Mouse (Mus musculus): ENCODE results near the gene Kif2c.
A peak's percentile ranks its signal among the peaks of the same experiment; 100 is the strongest.

Gene Kif2c

DNA sequence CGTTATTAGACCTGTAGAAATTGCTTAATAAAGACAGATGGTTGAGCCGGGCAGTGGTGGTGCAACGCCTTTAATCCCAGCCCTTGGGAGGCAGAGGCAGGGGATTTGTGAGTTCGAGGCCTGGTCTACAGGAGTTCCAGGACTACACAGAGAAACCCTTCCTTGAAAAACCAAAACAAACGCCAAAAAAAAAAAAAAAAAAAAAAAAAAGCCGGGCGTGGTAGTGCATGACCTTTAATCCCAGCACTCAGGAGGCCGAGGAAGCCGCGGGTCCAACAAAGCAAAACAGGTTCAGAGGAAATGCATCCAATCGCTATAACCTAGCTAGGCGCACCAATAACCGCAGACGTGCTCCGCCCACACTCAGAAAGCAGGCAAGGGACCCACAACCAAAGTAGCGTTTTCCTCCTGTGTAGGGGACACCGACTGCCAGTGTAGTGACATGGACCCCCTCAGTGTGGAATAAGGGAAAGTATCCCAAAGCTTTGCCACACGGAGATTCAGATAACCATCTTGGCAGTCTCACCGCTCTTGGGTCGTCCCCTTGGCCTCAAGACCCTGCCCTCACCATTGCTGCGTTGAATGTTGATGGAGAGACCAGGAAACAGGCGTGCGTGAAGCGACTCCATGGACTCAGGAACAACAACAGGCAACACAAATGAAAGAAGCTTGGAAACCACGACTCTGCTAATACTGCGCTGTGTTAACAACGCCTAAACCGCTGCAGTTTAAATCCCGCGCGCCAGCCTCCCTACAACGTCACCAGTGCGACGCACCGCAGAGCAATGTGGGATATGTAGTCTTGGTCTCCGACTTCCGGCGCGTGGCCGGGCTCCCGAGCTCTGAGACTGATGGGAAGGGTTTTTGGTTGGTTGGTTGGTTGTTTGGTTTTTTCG lies at the start of gene Kif2c:
Gene Kif2c (minus strand): TSS at position 777 of the 896 bp plus-strand sequence.
- DNase-seq (ENCODE audit: low spot score in 2 of 2), result peak; percentile 86 to 93

DNA sequence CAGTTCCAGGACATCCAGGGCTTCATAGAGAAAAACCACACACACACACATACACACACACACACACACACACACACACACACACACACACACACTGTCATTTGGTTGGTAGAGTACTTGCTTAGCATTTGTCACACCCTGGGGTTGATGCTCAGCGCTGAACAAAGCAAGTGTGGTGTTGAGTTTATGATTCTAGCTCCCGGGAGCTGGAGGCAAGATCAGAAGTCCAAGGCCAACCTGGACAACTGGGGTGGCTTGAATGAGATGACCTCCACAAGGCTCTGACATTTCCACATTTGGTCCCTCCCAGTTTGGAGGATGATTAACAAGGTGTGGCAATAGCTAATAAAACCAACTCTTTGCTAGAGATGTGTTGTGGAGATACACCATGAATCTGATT lies 48.8 kb upstream of the Kif2c start:
- DNase-seq (ENCODE audit: low spot score in 2 of 2), result no peak

DNA sequence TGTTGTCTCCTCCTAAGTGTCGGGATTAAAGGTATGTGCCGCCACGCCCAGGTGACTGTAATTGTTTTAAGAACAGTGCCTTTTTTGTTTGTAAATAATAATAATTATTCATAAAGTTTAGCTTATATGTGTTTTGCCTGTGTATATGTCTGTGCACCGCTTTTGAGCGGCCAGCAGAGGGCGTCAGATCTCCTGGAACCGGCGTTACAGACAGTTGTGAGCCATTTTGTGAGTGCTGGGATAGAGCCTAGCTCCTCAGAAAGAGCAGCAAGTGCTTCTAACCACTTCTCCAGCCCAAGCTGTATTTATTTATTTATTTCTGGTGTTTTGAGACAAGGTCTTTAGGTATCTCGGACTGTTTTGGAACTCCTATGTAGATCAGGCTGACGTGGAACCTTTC lies 47.9 kb upstream of the Kif2c start:
- DNase-seq (ENCODE audit: low spot score in 2 of 2), result no peak

- peak in 1 of 2 experiments; percentile 23 for DNase-seq (ENCODE audit: low spot score in 2 of 2)
Observed at GRCm38 (mm10) chr4:117229590-117229989, 47.2 kb upstream of the Kif2c start.

DNA sequence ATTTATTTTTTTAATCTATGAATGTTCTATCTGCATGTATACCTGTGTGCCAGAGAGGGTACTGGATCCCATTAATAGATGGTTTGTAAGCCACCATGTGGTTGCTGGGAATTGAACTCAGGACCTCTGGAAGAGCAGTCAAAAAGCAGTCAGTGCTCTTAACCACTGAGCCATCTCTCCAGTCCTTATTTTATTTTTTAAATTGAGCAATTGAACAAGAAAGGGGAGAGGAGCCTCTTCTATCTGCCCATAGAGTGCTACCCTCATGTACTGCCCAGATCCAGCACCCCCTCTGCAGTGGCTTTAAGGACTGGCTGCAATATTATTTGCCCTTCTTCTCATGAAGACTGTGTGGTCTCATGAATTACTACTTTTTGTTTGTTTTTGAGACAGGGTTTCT lies 42.8 kb upstream of the Kif2c start:
- no peak for DNase-seq (ENCODE audit: low spot score in 2 of 2)

GRCm38 (mm10) chr4:117224122-117224521 lies 41.7 kb upstream of the Kif2c start:
- no peak for DNase-seq (ENCODE audit: low spot score in 2 of 2)

GRCm38 (mm10) chr4:117223001-117223400 lies 40.6 kb upstream of the Kif2c start:
- DNase-seq (ENCODE audit: low spot score in 2 of 2), result no peak

DNA sequence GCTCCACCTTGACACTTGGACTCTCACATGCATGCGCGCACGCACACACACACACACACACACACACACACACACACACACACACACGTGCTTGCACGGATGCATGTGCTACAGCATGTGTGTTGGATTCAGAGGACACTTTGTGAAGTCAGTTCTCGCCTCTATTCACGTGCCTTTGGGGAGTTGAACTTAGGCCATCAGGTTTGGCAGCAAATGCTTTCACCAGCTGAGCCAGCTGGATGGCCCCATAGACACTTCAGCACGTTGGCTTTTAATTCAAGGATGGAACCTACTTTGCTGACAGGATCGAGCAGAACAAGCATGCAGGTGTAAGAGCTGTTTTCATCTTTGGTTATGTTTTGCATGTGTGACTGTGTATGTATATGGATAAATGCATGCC lies 39.4 kb upstream of the Kif2c start:
- DNase-seq (ENCODE audit: low spot score in 2 of 2), result no peak

- no peak for DNase-seq (ENCODE audit: low spot score in 2 of 2)
Observed at GRCm38 (mm10) chr4:117220741-117221515, 38.5 kb upstream of the Kif2c start.

- peak; percentile 20 to 36 for DNase-seq (ENCODE audit: low spot score in 2 of 2)
Observed at GRCm38 (mm10) chr4:117218517-117219219, 36.2 kb upstream of the Kif2c start.

GRCm38 (mm10) chr4:117217029-117217428 lies 34.6 kb upstream of the Kif2c start:
- no peak for DNase-seq (ENCODE audit: low spot score in 2 of 2)

GRCm38 (mm10) chr4:117214250-117214649 lies 31.8 kb upstream of the Kif2c start:
- no peak for DNase-seq (ENCODE audit: low spot score in 2 of 2)

- DNase-seq (ENCODE audit: low spot score in 2 of 2), result peak; percentile 53 to 72
Observed at GRCm38 (mm10) chr4:117210147-117211074, 28.0 kb upstream of the Kif2c start.

DNA sequence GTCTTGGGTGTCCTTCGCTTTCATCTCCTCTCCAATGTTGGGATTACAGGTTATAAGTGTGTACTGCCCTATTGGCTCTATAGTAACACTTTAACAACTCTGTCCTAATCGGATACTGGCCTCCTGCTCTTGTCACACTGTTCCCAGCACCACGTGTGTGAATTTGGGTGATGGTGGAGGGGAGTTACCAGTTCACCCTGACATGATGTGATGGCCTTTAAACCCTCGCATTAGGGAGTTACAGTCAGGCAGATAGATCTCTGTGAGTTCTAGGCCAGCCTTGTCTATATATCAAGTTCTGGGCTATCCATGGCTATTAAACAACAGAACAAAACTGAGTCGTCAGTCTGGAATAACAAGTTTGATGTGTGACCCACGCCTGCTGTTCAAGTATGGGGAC lies 27.2 kb upstream of the Kif2c start:
- DNase-seq (ENCODE audit: low spot score in 2 of 2), result no peak

- no peak for DNase-seq (ENCODE audit: low spot score in 2 of 2)
Observed at GRCm38 (mm10) chr4:117202992-117203354, 20.5 kb upstream of the Kif2c start.

DNA sequence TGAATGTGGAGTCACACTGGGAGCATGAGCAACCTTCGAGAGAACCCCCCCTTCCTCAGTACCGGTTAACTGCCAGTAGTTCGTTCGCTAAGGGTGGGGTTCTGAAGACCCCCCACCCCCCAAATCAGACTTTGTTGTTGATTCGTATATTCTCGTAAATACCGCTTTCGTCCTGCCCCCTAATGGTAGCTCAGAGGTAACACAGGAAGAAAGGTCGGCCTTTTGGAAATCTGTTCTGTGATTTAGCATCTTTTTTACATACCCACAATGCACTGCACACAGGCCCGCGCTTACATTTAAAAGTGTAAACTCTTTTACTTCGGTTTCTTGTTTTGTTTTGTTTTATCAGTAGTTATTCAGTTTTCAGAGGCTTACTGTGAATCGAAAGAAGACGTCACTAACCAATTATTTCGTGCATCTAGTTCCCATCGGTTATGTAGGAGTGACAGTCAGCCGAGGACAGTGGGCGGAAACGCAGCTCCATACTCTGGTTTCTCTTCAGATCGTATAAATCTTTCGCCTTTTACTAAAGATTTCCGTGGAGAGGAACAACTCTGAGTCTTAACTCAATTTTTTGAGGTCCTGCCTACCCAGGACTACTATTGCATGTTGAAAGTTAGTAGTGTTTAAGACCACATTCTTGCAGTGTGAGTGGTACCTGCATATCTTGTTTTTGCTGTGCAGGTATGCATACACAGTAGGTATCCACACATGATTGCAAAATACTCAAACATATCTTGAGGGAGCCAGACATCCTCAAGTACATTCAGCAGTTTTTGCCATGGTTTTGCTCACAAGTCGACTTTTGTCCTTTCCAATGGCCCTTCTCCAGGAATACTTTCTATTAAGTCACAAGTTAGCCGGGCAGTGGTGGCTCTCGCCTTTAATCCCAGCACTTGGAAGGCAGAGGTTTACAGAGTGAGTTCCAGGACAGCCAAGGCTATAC lies 19.9 kb upstream of the Kif2c start:
- DNase-seq (ENCODE audit: low spot score in 2 of 2), result peak in 1 of 2 experiments; percentile 25

DNA sequence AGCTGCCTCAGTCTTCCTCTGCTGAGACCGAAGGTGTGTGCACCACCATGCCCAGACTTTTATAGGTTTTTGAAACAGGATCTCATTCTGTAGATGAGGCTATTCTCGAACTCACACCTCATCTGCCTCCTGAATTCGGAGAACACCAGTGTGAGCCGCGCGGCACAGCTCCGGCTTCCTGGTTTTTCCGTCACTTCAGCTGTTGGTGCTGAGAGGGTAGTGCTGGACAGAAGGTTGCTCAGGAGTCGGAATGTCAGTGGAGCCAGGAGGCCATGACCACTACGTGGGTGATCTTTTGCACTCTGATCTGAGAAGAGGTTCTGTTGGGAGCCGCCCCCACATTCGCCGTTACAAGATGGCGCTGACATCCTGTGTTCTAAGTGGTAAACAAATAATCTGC lies 9.4 kb upstream of the Kif2c start:
- DNase-seq (ENCODE audit: low spot score in 2 of 2), result no peak

DNA sequence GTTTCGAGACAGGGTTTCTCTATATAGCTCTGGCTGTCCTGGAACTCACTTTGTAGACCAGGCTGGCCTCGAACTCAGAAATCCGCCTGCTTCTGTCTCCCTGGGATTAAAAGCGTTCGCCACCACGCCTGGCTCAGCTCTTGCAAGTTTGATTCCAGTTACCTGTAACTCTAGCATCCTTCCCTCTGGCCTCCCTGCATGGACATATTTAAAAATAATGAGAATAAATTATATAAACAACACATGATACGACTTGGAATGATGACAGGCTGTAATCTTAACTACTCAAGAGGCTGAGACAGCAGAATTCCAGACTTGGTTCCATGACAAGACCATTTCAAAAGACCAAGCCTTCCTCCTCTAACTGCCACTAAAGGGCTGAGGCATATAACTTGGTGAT lies 8.2 kb upstream of the Kif2c start:
- no peak for DNase-seq (ENCODE audit: low spot score in 2 of 2)

- peak in 1 of 2 experiments; percentile 24 for DNase-seq (ENCODE audit: low spot score in 2 of 2)
Observed at GRCm38 (mm10) chr4:117189856-117190543, 7.6 kb upstream of the Kif2c start.

Data from urinary bladder, postnatal 36 days (tissue).